Mouse (Mus musculus): ENCODE results near the gene Myh9.

Gene Myh9

DNA sequence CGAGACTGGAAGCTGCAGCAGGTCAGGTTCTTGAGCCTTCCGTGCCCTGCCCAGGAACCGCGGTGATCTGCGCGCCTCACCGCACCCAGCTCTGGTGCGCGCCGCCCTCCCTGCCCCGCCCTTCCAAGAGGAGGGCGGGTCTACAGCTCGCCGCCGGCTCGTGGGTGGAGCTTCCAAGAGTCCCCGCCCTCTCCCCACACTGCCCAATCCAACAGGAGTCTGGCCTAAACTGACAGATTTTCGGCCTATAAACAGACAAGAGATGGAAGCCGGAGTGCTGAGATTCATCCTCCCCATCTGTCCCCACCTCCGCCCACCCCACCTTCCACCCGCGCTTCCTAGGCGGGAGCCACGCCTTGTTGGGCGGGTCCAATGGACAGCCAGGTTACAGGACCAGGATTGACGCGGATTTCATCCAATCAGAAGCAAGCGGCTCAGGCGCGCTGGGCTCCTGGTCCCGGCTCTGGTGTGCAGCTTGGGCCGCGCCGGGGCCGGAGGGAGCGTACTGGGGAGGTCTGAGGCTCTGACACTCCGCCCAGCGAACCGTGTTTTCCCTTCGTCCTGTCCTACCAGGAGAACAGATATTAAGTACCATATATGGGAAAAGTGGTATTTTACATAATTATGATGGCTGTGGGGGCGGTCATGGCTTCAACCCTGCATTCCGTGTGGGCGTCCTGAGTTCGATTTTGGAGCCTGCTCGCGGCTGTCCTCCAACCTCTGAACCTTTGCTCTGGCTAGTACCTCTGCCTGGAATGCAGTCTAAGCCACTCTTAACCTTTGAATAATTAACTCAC, at the start of gene Myh9:
Myh9 (minus strand) TSS at position 129 of the 797 bp plus-strand sequence.
- DNase-seq (ENCODE audit: low read depth, low spot score) = peak; percentile 100

GRCm38 (mm10) chr15:77891766-77892165, 49.8 kb upstream of the Myh9 start:
- no peak for DNase-seq (ENCODE audit: low read depth, low spot score)

DNA sequence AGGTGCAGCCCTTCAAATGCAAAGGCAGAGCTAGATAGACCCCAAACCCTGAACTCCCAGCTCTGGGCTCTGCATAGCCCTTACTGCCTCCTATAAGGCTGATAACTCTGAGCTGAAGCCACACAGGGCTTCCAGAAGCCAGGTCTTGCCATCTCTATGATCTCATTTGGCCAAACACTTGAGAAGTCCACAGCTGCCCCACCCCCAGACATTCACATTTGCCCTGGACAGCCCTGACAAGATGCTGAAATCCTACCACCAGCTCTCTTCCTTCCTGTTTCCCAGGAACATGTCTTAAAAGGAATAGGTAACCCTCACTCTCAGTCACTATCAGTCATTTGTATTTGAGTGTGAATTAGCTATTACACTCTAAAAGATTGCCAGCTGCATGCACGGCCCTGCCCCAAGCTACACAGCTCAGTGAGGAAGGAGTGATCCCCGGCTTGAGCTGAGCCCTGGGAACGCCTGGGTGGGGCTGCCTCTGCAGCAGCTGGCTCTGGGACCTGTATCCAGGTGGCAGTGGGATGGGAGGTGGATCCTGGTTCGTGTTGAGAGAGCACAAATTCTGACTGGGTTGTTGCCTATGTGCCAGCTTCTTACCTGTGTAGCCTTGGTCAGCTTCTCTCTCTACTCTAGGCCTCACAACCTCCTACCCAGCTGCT, 47.9 kb upstream of the Myh9 start:
- DNase-seq (ENCODE audit: low read depth, low spot score) = no peak

DNA sequence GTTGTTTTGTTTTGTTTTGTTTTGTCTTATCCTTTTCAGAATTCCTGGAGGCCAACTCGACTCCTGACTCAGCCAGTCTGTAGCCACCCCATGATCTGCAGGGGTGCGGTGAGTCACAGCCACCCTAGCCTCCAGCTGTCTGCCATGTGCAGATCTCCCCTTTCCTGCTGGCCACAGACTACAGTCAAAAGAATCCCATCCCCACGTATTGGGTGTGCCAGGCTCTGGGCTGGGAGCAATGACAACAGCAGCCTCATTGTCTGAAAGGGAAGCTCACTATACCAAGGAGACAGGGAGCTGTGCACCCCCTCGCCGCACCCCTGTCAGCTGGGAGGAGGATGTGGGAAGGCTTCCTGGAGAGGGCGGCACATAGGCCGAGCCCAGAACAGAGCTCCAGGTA, 46.3 kb upstream of the Myh9 start:
- DNase-seq (ENCODE audit: low read depth, low spot score) = no peak

- no peak for DNase-seq (ENCODE audit: low read depth, low spot score)
Measured at GRCm38 (mm10) chr15:77887093-77887488, 45.1 kb upstream of the Myh9 start.

- no peak for DNase-seq (ENCODE audit: low read depth, low spot score)
Measured at GRCm38 (mm10) chr15:77886369-77887092, 44.6 kb upstream of the Myh9 start.

GRCm38 (mm10) chr15:77885945-77886344, 44.0 kb upstream of the Myh9 start:
- no peak for DNase-seq (ENCODE audit: low read depth, low spot score)

DNA sequence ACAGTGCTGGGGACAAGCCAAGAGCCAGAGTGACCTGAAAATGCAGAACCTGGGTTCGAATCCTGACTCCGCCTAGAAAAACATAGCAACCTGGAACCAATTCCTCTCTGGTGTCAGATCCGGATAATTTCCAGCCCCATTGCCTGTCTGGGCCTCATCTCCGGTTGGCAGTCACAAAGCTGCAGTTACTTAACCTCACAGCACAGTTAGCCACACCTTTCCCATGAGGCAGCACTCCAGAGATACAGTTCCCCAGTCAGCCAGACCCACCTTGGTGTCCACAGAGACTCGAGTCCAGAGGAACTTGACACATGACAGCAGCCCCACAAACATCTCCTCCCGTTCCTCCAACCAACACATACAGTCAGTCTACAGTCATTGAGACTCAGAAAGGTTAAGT, 43.2 kb upstream of the Myh9 start:
- DNase-seq (ENCODE audit: low read depth, low spot score) = no peak

GRCm38 (mm10) chr15:77883697-77884010, 41.7 kb upstream of the Myh9 start:
- DNase-seq (ENCODE audit: low read depth, low spot score) = no peak

DNA sequence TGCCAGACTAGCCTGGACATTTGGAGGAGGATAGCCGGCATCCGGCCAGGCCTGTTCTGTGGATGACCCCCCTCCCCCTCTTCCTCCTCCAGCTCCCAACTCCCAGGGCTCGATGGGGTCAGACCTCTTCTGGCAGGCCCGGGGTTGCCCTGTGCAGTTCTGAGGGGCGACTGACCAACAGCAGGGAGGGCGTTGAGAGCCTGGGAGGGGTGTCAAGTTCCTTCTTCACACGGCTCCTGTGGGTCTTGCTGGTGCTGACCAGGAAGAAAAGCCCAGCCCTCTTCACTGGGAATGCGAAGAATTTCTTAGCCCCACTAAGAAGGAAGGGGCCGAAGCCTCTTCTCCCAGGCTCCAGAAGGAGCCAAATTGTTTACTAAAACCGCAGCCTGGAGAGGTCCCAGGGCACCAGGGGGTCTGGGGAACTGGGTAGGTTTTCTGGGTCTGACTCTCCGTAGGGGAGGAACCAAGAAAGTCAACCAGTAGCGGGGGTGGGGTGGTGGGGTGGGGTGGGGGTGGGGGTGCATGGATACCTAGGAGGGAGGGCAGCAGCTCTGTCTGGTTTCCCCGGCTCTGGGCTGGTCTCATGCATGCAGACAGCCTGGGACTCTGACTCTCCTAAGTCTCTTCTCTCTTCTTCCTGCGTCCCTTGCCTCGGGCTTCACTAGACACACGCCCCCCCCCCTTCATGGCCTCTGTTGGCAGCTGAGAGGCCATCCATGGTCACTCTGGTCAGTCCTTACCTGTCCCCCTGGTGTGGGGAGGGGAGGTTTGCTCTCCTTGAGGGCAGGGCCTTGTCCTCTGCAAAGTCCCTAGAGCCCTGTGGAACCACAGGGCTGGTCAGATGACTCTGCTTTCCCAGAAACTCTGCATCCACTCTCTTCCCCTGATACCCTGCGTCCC, 41.1 kb upstream of the Myh9 start:
- DNase-seq (ENCODE audit: low read depth, low spot score) = no peak

- DNase-seq (ENCODE audit: low read depth, low spot score) = no peak
Measured at GRCm38 (mm10) chr15:77882297-77882696, 40.3 kb upstream of the Myh9 start.

- peak; percentile 11 for DNase-seq (ENCODE audit: low read depth, low spot score)
Measured at GRCm38 (mm10) chr15:77881698-77882097, 39.7 kb upstream of the Myh9 start.

GRCm38 (mm10) chr15:77880738-77881137, 38.8 kb upstream of the Myh9 start:
- no peak for DNase-seq (ENCODE audit: low read depth, low spot score)

GRCm38 (mm10) chr15:77879756-77880155, 37.8 kb upstream of the Myh9 start:
- DNase-seq (ENCODE audit: low read depth, low spot score) = no peak

DNA sequence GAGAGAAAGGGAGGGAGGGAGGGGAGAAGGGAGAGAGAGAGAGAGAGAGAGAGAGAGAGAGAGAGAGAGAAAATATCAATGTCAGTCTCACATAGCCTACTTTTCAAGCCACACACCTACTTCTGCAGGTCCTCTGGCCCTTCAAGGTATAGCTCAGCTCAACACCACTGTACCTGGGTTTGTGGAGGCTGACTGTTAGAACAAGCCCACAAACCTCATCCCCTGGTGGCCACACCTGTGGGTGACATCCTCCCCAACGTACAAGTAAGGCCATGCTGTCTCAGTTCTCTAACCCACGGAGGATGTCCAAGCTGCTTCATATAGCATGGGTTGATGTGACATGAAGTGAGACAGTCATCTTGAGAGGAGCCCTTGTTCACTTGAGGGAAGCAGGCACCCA, 35.2 kb upstream of the Myh9 start:
- DNase-seq (ENCODE audit: low read depth, low spot score) = no peak

DNA sequence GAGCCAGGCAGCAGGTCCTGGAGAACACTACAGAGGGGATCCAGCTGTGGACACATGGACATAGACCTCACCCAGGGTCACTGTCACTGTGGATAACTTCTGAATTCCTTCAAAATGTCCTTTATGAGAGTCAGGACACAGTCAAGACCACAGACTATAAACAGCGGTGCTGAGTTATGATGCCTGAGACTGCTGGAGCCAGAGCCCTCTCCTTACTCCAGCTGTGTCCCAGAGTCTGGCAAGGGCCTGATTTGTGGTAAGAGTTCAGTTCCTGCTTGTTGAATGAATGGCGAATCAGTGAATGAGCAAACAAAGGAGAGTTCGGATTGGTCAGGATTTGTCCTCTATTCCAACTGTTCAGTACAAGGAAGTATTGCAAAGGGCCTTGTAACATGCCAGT, 34.7 kb upstream of the Myh9 start:
- DNase-seq (ENCODE audit: low read depth, low spot score) = no peak

DNA sequence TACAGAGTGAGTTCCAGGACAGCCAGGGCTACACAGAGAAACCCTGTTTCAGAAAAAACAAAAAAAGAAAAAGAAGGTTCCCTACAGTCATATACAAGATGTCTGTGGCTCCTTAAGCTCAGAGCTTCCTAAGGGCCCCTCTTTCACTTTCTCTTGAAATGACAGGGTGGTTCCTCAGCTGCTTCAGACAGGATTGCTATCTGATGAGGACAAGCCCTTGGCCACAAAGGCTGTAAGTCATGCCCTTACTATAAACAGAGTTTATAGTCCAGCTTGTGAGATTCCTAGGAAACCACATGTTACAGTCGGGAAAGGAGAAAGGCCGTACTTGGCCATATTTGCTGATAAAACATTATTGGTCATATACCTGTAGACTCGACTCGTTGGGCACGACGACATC, 34.0 kb upstream of the Myh9 start:
- no peak for DNase-seq (ENCODE audit: low read depth, low spot score)

GRCm38 (mm10) chr15:77874807-77875206, 32.8 kb upstream of the Myh9 start:
- no peak for DNase-seq (ENCODE audit: low read depth, low spot score)

- no peak for DNase-seq (ENCODE audit: low read depth, low spot score)
Measured at GRCm38 (mm10) chr15:77874310-77874709, 32.3 kb upstream of the Myh9 start.

DNA sequence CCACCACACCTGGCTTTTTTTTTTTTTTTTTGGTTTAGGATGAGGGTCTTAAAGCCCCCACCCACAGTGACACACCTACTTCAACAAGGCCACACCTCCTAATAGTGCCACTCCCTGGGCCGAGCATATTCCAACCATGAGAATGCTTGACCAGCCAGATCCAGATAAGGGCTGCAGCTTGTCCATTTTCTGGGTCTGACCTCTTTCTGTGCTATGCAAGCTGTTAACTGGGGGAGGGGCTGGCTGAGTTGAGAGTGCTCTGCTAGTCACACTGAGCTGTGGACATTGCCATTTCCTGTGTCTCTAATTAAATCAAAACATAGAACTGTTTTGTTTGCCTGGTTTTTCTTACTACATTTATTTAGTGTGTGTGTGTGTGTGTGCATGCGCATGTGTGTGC, 31.6 kb upstream of the Myh9 start:
- DNase-seq (ENCODE audit: low read depth, low spot score) = no peak

DNA sequence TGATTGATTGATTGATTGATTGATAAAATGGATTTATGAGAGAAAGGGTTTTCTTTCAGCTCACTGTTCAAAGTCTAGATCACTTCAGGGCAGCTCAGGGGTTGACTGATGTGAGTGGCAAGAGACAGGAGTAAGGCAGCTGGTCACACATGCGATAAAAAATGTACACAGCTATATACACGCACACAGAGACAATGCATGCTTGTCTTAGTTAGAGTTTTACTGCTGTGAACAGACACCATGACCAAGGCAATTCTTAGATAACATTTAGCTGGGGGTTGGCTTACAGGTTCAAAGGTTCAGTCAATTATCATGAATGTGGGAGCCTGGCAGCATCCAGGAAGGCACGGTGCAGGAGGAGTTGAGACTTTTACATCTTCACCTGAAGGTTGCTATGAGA, 31.0 kb upstream of the Myh9 start:
- no peak for DNase-seq (ENCODE audit: low read depth, low spot score)

DNA sequence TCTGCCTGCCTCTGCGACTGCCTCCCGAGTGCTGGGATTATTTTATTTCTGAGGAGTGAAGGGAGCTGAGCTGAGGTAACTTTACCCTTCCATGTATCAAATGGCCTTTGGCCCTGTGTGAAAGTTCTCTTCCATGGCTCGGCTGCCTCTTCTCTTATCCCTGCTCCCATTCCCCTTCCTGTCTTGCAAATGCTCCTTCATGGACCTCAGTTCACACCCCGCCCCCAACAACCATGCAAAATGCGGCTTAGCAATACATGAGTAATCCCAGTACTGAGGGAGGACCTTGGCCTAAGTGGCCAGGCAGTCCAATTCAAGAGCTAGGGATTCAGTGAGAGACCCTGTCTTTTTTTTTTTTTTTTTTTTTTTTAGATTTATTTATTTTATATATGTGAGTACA, 26.4 kb upstream of the Myh9 start:
- DNase-seq (ENCODE audit: low read depth, low spot score) = no peak

Measured in c-Kit-negative CD71-positive TER-119-positive erythroid progenitor cells, embryonic 14.5 days (primary cell).